Mouse (Mus musculus): ENCODE results near the gene 4430402I18Rik.

DNA sequence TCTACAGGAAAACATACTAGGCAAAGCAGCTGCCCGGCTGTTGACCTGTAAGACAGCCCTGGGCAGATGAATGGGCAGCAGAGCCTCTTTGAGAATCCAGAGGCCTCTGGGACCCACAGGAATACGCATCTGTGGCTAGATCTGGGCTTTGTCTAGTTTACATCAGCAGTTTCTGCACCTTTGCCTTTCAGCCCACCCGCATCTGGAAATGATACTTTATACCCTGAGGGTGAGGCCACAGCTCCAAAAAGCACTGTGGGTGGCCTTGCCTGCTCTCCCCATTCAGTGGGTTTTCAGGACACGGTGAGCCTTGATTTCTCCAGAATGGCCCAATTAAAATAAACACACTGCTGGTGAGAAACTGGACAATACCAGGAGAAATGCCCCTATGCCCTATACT lies 59.4 kb downstream of the 4430402I18Rik start:
- TF ChIP-seq GATA1 (IDR thresholded peaks at IDR 0.05; ENCODE audit: low read length) (no peak), TAL1 (IDR thresholded peaks at IDR 0.05; ENCODE audit: low read length) (no peak)

Data from erythroblast, embryonic 14.5 days (primary cell).